Mouse (Mus musculus) c-Kit-positive CD71-positive TER-119-negative erythroid progenitor cells, embryonic 14.5 days (primary cell): ENCODE data around the gene Frmd4a.
"Not testable (repeated sequence)": the region's sequence is repeated elsewhere in the genome, so short reads cannot be mapped to it uniquely, and the experiment has no call there.

Source experiments
- DNase-seq: peaks from one replicate; pipeline ENCODE4 v3.0.0-alpha.2; 2013; ENCODE audit warnings: low read depth

Frmd4a gene

DNA sequence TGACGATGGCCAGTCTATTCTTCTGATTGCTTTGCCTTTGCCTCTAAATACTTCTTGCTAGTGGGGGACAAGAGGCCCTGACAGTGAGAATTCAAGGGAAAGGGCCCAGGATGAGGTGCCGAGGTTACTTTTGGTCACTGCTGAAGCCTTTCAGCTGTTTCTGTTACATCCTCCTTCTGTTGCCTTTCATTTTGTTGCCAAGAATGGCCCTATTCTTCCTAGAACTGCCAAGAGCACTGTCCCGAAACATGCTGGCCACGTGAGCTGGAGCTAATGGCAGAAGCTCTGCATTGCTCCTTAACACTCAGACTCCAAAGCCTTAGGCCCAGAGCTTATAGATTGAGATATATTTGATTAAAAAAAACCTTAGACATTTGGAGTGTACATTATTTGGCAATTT, 178.5 kb downstream of the Frmd4a start:
- no peak for DNase-seq

DNA sequence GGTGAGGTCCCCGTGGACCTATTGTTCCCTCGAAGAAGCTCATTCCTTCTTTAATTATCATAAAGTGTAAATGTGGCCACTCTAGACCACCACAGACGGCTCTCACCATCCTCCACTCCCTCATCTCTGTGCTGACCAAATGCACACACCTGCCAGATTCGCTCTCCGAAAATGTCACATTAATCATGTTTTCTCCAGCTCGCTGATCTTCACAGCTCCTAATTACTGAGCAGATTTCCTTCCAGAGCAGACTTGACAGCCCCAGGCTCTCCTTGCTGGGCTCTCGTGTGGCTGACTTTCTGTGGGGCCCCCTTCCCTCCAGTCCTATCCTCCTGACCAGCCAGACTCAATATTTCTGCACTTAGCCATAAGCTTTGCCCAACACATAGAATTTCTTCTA, 191.7 kb downstream of the Frmd4a start:
- DNase-seq, result no peak

DNA sequence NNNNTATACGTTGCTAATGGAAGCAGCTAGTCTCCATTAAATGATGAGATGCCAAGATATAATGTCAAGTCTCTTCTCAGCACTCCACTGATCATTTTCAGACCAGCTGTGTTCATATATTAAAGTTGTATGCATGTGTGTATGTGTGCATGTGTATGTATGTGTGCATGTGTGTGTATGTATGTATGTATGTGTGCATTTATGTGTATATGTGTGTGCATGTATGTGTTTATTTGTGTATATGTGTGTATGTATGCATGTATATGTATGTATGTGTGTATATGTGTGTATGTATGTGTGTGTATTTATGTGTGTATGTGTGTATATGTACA, 204.9 kb downstream of the Frmd4a start:
- no peak for DNase-seq

DNA sequence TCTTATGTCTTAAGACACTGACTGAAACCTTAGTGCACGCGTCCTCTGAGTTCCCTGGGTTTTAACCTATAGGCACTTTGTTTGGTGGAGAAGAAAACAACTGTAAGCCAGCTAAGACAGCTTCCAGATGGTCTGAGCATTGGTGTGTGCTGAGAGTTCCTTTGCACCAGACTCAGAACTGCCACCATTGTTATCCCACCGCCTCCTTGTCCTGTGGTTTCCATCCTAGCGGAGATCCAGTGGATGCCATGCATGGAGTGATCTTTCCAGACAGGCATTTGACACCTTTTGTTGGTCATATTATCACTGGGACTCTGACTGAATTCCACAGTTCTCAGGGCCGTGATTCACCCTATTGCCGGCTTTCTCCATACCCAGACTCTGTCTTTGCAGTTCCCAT, 205.8 kb downstream of the Frmd4a start:
- DNase-seq, result no peak

DNA sequence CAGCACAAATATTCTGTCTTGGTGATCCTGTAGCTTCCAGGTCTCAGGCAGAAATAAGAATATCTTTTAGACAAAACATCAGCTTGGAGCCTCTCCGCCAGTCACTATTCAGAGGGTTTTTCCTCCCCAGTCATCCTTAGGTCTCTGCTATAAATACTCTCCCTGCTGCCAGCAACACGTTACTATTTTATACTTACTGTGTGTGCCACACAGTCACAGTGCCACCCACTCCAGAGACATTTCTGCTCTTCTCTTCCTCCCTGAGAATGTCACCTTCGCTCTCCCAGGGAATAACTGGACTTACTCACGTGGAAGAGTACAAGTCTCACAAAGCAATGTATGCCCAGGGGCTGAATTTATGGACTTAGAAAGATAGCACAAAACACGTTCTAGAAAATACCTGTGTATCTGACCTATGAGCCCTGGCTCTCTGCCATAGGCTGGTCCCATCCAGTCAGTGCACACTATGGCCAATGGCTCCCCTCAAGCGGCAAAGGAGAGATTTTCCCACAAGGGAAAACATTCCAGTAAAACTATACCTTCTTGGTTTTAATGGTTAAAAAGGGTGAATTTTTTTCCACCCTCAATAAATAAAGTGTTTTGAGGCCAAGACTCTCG, 209.5 kb downstream of the Frmd4a start:
- DNase-seq, result no peak

DNA sequence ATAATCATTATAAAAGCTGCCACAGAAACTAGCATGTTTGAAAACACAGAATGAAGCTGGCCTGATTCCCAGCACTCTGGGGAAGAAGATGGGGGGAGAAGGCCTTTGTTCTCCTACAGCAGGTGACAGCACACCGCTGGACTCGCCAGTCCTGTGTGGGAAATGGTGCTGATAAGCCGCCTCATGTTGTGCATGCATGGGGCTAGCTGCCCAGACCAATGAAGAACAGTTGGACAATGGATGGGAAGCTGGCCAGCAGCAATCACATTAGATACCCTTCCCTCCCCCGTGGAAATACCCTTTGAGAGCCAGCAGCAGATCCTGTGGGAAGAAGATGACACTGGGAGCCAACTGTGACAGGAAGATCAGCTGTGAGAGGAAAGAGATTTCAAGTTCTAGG, 210.0 kb downstream of the Frmd4a start:
- DNase-seq, result no peak

DNA sequence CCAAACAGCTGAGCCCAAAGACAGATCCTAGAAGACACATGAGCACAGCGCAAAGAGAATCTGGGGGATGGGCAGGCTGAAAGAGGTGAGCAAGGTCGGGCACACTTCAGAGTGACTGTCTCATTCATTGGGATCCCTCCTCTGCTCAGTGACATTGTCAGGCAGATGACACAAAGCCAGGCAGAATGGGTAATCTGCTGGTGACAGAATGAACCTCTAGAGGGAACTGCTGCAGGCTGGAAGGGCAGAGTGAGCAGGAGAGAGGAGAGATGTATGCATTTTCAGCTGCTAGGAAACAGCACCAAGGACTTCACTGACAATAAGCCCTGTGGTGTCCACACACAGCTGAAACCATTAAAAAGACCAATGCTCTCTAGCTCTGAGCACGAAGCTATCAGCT, 211.0 kb downstream of the Frmd4a start:
- DNase-seq, result no peak

DNA sequence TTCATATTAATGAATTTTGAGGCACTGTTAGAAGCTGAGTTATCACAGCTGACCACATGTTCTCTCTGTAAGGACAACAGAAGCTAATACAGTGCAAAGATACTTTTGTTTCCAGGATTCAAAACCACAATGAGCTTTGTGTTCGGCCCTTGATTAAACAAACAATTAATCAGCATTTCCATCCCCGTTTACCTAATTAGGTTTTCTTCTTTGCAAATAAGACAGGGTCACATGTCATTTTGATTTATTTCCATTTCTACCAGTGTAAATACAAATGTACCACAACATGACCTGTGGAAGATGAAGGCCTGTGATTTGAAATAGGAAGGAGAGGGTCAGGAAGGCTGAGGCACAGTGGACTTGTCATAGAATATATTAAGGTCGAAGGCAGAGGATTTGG, 214.8 kb downstream of the Frmd4a start:
- no peak for DNase-seq

DNA sequence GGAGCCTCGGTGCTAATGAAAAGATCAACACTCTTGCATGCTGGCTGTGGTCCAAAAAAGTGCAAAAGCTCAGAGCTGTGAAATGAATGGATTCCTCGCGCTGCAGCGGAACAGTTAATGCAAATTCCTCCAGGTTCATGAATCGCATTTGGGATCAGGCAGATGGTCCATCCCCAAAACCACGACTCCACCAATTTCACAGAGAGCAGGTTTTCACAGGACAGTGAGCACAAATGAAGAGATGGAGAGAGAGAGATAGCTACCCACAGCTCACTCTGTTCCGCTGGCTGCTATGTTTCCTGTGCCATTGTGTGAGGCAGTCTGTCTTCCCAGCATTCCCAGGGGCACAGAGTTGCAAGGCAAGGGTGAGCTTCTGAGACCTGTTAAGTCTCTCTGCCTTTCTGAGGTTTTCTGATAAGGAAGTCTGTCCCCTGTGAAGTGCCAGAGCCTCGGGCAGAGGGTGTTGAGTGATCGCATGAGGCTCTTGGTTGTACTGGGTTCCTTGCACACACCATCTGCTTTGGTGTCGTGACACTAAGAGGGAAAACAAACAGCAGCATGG, 215.3 kb downstream of the Frmd4a start:
- DNase-seq, result no peak

DNA sequence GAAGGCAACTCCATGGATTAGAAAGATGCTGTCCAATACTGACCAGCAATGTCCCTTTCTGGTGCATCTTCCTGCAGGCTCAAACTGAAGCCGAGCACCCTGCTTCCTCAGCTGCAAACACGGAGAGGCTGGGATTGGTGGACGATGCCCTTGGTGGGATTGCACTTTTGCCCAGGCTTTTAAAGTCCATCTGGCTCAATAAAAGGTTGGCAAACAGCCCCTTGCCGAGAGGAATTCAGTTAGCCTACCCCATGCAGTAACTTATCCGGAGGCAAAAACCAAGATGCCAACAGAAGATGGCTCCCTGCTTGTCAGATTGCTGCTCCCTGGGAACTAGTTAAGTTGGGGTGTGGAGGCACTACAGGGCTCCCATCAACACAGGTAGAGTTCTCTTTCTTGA, 220.2 kb downstream of the Frmd4a start:
- no peak for DNase-seq

DNA sequence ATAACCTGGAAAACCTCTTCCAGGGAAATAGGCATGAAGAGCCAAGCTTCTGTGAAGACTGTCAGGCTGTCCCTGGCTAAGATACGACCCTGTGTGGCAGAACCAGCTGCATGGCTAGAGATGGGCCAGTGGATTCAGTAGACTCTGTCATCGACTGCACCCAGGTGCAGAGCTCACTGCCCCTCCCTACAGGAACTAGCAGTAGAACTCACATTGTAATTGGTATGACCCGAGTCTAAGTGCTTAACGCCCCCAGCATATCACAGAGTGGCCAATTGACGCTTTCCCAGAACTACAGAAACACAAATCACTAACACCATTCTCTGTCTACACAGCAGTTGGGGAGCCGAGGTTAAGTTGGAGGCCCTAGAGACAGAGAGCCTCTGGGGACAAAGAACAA, 232.2 kb downstream of the Frmd4a start:
- no peak for DNase-seq

DNA sequence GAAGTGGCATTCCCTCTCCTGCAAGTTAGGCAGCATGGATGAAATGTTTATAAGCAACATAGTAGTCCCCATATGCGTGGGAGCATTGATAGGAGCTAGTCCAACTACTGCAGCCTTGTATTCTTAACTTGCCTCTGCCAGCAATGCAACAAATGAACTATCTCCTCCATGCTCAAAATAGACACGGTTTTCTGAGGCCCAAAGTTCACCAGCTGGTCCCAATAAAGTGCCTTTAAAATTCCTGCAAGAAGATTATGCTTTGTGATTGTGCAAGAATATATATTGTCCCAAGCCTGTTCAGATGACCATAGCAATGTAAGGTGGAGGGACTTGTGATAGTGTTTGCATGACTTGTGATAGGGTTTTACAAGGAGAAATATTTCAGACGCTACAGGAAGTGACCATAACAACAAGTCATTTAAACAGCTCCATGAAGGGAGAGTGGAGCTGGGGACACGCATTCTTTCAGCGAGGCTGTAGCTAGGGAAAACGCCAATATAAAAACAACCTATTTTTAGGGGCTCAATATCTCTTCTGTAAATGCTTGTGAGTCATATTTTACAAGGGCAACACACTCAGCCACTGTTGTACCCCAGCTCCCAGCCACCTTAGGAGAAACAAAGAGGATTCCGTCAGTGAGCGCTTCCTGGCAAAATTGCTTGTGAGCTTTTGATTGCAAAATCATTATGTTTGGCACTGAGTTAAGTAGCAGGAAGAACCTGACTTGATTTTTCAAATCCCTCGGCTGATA, 235.2 kb downstream of the Frmd4a start:
- no peak for DNase-seq

DNA sequence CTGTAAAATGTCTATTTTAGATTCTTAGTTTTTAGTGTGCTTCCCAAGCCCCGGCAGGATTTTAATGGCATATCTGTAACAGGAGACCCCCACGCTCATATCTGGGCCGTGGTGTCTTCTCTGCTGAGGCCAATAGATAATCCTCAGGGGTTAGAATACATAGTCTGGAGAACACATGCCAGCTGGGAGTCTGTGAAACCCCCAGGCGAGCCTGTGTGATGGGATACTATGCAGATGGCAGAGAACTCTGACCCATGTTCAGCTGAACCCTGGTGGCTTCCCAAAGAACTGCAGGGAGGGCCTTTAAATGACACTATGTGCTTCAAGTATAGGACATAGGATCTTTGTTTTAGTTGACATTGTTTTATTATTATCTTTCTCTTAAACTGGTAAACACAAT, 235.8 kb downstream of the Frmd4a start:
- no peak for DNase-seq

DNA sequence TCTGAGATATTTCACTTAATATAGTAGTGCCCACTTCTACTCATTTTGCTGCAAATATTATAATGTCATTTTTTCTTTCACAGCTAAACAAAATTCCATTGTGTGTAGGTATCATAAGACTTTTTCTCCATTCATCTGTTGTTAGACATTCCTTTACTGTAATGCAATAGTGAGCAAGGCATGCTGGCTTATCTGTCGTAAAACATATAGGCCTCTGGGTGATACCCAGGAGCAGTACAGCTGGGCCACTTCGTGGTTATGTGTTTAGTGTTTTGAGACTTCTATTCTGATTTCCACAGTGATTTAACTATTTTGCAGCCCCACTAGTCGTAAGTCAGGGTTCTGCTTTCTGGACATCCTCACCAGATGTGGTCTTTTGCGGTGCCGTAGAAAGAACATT, 236.6 kb downstream of the Frmd4a start:
- DNase-seq, result no peak

DNA sequence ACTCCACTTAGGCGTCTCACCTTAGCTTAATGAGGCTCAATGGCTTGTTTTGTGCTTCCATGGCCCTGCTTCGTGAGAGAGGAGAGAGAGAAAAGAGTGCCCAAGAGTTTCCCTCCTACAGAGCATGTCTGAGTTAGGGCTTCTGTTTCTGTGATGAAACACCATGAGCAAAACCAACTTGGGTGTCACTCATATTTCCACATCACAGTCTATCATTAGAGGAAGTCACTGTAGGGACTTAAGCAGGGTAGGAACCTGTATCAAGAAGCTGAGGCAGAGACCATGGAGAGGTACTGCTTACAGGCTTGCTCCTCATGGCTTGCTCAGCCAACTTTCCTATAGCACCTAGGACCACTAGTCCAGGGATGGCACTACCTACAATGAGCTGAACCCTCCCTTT, 238.7 kb downstream of the Frmd4a start:
- DNase-seq, result no peak

DNA sequence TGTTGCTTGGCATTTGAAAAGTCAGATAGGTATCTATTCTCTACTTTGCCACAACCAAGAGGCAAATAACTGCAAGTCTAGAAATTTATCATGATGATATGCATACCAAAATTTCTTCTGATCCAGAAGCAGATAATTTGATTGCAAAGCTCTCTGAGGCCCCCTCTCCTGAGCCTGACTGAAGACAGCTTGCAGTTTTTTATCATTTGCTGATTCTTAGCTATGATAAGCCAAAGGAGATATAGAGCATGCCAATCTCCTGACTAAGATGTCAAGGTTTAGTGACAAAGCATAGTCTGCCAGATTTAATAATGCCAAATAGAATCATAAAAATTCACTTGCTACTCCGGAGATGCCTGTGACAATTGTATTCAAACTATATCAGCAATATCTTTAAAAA, 240.1 kb downstream of the Frmd4a start:
- no peak for DNase-seq

DNA sequence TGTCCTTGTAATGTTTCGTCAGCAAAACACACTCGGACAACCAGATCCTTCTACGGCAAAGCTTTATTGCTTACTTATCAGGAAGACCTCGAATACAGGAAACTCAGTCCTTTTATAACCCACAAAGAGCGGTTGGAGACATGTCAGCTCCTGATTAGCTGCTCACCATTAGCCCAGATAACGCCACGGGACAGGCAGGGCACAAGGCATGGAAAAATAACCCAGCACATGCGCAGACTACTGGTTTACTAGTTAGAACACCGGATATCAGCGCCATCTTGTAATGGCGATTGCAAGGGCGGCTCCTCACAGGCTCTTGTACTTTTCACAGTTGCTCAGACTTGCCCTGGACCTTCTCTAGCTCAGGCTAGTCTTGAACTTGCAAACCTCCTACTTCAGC, 241.3 kb downstream of the Frmd4a start:
- DNase-seq, result not testable (repeated sequence)

DNA sequence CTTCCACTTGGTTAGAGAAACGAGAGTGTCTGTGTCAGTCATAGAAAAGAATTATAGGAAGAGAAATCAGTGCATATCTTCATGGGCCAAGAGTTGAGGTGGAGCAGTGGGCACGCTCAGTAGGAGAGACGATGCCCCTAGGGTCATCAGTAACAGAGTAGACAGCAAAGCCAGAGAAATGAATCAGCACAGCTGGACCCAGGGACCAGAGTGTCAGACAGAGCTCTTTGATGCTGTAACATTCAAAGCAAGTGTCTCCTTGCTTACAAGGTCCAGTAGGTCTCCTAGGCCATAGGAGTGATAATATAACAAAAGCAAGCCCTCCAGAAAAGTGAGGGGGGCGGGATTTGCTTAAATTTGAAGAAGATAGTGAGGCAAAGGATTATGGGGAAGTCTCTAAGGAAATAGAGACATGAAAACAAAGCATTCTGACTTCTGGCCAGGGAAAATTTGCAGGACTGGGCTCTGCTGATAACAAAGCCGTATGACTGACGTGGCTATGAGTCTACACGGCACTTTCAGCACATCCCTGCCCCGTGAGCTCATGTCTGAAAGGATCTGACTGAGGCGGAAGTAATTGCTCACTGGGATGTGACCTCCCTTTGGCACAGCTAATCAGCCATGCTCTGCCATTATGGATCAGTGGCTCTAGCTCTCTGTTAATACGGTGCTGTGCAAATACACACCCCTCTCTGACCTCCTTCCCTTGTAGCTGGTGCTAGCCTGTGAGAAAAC, 243.0 kb downstream of the Frmd4a start:
- no peak for DNase-seq

DNA sequence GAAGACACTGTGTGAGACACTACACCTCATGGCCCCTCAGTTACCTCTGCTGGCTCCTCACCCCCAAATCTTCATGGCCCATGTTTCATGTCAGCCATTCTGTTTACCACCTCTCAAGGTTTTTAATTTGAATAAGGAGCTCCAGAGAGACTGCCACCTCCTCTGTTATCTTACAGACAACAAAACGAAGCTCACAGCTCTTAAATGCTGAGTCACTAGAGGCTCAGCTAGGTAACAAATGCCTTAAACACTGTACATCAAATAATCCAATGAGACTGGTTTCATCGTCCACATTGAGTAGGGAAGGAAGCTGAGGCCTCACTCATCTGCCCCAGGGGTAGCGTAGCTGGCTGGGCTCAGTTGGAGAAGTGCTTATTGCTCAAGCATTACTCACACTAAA, 245.2 kb downstream of the Frmd4a start:
- no peak for DNase-seq

DNA sequence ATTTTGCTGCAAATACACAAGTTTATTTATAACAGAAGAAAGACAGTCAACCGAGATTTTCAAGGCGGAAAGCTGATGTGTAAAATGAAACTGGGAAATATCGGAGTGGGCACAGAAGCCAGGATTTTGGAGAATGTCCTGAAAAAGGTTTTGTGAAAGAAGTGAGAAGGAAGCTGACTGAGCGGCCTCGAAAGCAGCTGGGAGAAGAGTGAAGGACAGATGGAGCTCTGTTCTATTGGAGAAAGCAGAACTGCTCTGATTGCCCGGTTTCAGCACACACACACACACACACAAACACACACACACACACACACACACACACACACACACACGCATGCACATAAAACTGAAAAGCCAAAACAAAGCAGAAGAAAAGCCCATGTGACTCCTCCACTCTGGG, 249.9 kb downstream of the Frmd4a start:
- no peak for DNase-seq

DNA sequence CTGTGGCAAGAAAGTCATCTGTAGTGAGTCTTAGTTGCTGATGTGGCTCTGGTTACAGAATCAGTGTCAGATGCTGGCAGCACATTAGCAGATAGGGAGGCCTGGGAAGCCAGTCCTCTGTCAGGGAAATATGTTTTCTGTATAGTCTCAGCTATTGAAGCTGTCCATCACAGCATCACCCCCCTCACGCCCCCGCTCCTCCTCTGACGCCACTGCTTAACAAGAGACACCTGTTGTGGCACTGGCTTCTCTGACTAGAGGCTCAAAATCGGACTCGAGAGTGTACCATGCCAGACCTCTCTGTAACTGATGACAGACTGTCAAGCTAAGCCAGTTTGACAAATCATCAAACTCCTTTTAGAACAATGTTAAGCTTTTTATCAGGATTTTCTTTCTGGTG, 265.3 kb downstream of the Frmd4a start:
- DNase-seq, result no peak

DNA sequence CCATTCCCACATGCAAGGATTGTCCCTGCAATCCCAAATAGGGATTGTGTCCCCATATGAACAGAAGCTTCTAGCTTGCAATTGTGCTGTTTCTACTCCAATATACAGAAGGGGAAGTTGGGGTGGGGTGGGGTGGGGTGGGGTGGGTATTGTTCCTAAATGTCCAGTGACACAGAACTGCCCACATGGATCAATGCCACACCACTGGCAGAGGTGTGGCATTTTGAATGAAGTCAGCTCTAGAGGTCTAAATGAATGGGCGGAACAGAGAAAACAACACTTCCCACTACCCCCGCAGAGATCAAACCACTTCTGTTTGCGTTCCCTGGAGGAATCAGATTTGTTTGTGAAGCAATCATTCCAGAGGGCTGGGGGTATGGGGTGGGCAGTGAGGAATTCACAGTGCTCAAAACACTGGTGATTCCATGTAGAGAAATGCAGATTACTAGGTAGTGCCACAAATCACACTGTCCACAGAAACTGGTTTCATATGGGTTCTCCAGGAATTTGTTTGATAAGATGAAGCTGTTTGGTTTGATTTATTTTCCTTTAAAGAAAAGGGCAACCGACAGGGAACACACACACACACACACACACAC, 268.3 kb downstream of the Frmd4a start:
- no peak for DNase-seq

DNA sequence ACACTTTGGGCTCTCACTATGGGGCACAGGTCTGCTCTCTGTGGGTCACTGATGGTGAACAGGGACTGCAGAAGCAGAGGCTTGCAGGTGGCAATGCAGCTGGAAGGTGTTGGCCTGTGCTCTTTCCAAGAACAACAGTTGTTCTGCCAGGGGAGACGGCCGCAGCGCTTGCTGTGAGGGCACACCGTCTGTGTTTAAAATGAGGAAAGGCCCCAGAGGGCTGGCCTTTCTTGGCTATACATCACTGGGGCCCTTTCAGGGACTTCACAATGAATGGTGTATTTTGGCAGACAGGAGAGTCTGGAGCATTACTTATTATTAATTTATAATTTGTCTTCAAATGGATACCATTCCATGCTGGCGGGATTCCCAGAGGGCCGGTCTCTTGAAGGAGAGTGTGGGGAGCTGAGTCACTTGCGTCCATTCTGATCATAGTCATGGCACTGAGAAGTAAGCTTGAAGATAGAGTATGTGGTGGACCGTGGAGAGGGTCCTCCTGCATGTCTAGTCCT, 268.9 kb downstream of the Frmd4a start:
- no peak for DNase-seq
